Mouse (Mus musculus): ENCODE results near the gene Ano6. TPM values are rescaled to one million over a fixed set of nuclear protein-coding genes. Genes with fewer than 3 reads are reported as not detected.

Gene Ano6
- polyA plus RNA-seq, 1 experiment from 2014 or later, result 30.8 TPM

DNA sequence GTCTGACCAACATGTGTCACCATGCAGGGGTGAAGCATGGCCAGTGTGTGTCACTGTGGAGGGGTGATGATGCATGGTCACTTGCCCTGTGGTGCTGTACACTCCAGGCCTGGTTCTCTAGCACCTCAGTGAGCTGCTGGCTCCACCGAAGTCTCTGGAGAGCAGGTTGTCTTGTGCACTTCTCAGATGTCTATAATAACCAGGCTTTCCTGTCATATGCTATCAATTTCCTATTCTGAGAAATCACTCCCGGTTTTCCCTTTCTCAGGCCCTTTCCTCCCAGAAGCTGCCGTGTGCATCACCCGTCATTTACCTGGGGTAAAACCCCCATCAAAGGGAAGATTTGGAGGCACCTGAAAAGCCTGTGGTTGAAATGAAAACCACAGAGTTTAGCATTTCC, 101.5 kb downstream of the Ano6 start:
- 82% methylated on average over 4 of the region's 4 CpGs for WGBS
- Histone ChIP-seq H3K4me1 (ENCODE audit: control insufficient read depth, insufficient read depth, low read length) (no peaks in the 10 kb centered on the region; the same call in 1 of the 2 replicates), H3K27ac (ENCODE audit: low read depth, low read length) (no peak overlapping the region), H3K9me3 (ENCODE audit: control insufficient read depth, low read length) (no peaks in the 10 kb centered on the region), H3K9ac (ENCODE audit: low read length) (no peak overlapping the region), H3K4me3 (ENCODE audit: low read depth, low read length) (no peak overlapping the region), H3K4me2 (no peak overlapping the region), H3K27me3 (ENCODE audit: control insufficient read depth, insufficient read depth, low read length) (no peaks in the 10 kb centered on the region), H3K36me3 (ENCODE audit: control insufficient read depth, insufficient read depth, low read length) (no peaks in the 10 kb centered on the region)
- no peak for ATAC-seq (ENCODE audit: low FRiP score)
- DNase-seq (ENCODE audit: low spot score, missing footprints), result no peak

DNA sequence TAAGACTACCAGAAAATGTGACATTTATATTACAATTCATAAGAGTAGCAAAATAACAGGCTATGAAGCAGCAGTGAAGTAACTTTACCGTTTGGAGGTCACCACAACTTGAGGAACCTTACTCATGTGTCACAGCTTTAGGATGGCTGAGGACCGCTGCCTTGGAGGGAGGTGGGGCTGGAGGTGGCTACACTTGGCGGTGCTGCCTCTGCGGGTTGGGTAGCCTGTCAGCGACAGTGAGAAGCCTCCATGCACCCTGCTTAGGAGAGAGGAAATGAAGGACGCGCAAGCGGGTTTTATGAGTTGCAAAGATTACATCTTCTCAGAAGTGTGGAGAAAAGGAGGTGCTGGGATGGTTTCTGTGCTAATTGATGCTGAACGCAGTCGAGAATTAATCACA, 102.3 kb downstream of the Ano6 start:
- Histone ChIP-seq H3K9me3 (ENCODE audit: control insufficient read depth, low read length) (no peaks in the 10 kb centered on the region), H3K27ac (ENCODE audit: low read depth, low read length) (no peak overlapping the region), H3K4me3 (ENCODE audit: low read depth, low read length) (no peak overlapping the region), H3K4me1 (ENCODE audit: control insufficient read depth, insufficient read depth, low read length) (no peaks in the 10 kb centered on the region; the same call in 1 of the 2 replicates), H3K9ac (ENCODE audit: low read length) (no peak overlapping the region), H3K4me2 (no peak overlapping the region), H3K36me3 (ENCODE audit: control insufficient read depth, insufficient read depth, low read length) (no peaks in the 10 kb centered on the region), H3K27me3 (ENCODE audit: control insufficient read depth, insufficient read depth, low read length) (no peaks in the 10 kb centered on the region)
- 87% methylated on average over 10 of the region's 10 CpGs for WGBS
- ATAC-seq (ENCODE audit: low FRiP score) (no peak), DNase-seq (ENCODE audit: low spot score, missing footprints) (no peak)

DNA sequence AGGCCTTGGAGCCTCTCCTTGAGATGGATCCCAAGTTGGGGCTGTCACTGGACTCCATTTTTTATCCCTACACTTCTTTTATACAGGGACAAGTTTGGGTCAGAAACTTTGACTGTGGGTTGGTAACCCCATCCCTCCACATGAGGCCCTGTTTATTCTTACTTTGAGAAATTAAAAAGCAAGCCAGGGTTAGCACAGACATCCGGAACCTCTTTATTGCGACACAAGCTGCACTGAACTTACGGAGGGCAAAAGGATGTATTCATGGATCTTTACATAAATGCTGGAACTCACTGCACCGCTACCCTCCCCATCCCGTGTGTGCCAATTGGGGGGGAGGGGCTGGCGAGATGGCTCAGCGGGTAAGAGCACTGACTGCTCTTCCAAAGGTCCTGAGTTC, 105.1 kb downstream of the Ano6 start:
- no peak overlapping the region for H3K4me2 ChIP-seq
- no peaks in the 10 kb centered on the region for H3K27me3 ChIP-seq (ENCODE audit: control insufficient read depth, insufficient read depth, low read length)
- 93% methylated on average over 7 of the region's 7 CpGs for WGBS
- H3K36me3 ChIP-seq (ENCODE audit: control insufficient read depth, insufficient read depth, low read length), result no peaks in the 10 kb centered on the region
- H3K9me3 ChIP-seq (ENCODE audit: control insufficient read depth, low read length), result no peaks in the 10 kb centered on the region
- DNase-seq (ENCODE audit: low spot score, missing footprints) (no peak), ATAC-seq (ENCODE audit: low FRiP score) (no peak)
- H3K9ac ChIP-seq (ENCODE audit: low read length), result no peak overlapping the region
- H3K4me1 ChIP-seq (ENCODE audit: control insufficient read depth, insufficient read depth, low read length), result no peaks in the 10 kb centered on the region
- no peak overlapping the region for H3K4me3 ChIP-seq (ENCODE audit: low read depth, low read length)
- H3K27ac ChIP-seq (ENCODE audit: low read depth, low read length), result no peak overlapping the region

DNA sequence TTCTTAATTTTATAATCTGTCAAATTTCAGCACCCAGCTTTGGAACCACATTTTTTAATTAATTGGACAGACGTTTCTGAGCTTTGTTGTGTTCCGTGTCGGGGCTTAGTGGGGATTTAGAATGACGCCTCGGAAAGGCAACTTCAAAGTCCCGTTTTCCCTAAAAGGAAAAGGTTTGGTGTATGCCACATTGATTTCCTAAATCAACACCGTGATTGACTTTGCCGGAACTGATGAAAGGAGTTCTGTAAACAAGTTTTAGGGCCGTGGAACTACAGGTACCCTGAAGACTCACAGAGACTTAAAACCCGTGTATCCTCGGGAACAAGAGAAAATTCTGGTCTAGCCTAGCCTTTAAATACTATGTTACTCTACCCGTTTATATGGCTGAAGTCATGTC, 107.0 kb downstream of the Ano6 start:
- no peak for ATAC-seq (ENCODE audit: low FRiP score)
- H3K9me3 ChIP-seq (ENCODE audit: control insufficient read depth, low read length), result no peaks in the 10 kb centered on the region
- H3K36me3 ChIP-seq (ENCODE audit: control insufficient read depth, insufficient read depth, low read length), result no peaks in the 10 kb centered on the region
- no peak overlapping the region for H3K9ac ChIP-seq (ENCODE audit: low read length)
- H3K27ac ChIP-seq (ENCODE audit: low read depth, low read length), result no peak overlapping the region
- WGBS, result 85% methylated on average over 12 of the region's 12 CpGs
- H3K4me1 ChIP-seq (ENCODE audit: control insufficient read depth, insufficient read depth, low read length), result no peaks in the 10 kb centered on the region
- no peak overlapping the region for H3K4me2 ChIP-seq
- DNase-seq (ENCODE audit: low spot score, missing footprints), result no peak
- H3K4me3 ChIP-seq (ENCODE audit: low read depth, low read length), result no peak overlapping the region
- H3K27me3 ChIP-seq (ENCODE audit: control insufficient read depth, insufficient read depth, low read length), result no peaks in the 10 kb centered on the region

DNA sequence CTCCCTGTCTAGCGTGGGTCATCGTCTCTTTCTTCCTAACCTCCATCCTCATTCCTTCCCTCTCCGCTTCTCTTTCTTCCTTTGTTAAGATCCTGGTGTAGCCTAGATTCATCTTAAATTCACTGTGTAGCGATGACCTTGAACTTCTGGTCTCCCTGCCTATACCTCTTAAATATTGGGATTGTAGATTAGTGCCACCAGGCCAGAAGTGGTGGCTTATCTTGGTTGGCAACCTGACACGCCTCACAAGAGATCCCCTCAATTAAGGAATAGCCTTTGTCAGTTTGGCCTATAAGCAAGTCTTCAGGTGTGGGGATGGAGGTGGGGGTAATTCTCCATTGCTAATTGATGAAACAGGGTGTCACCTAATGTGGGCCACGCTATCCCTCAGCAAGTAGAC, 107.8 kb downstream of the Ano6 start:
- ATAC-seq (ENCODE audit: low FRiP score) (no peak), DNase-seq (ENCODE audit: low spot score, missing footprints) (no peak)
- H3K27me3 ChIP-seq (ENCODE audit: control insufficient read depth, insufficient read depth, low read length), result no peaks in the 10 kb centered on the region
- no peak overlapping the region for H3K27ac ChIP-seq (ENCODE audit: low read depth, low read length)
- no peak overlapping the region for H3K4me3 ChIP-seq (ENCODE audit: low read depth, low read length)
- no peak overlapping the region for H3K4me2 ChIP-seq
- no peaks in the 10 kb centered on the region for H3K4me1 ChIP-seq (ENCODE audit: control insufficient read depth, insufficient read depth, low read length)
- WGBS, result 97% methylated on average over 6 of the region's 6 CpGs
- no peaks in the 10 kb centered on the region for H3K36me3 ChIP-seq (ENCODE audit: control insufficient read depth, insufficient read depth, low read length)
- no peak overlapping the region for H3K9ac ChIP-seq (ENCODE audit: low read length)
- H3K9me3 ChIP-seq (ENCODE audit: control insufficient read depth, low read length), result no peaks in the 10 kb centered on the region

DNA sequence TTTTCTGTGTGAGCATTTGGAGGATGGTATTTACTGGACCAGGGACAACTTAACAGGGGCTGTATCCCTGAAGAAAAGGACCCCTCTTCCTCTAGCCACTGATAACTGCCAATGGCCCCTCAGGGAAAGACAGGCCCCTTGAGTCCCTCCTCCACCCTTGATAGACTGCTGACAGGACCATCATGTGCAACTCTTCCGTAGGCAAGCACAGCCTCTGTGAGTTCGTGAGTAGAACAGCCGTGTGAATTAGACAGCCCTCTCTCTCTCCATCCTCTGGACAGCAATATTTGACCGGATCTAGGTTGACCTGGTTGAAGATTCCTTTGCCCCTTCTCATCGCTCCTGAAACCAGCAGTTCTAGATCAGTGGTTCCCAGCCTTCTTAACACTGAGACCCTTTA, 111.8 kb downstream of the Ano6 start:
- ATAC-seq (ENCODE audit: low FRiP score), result no peak

DNA sequence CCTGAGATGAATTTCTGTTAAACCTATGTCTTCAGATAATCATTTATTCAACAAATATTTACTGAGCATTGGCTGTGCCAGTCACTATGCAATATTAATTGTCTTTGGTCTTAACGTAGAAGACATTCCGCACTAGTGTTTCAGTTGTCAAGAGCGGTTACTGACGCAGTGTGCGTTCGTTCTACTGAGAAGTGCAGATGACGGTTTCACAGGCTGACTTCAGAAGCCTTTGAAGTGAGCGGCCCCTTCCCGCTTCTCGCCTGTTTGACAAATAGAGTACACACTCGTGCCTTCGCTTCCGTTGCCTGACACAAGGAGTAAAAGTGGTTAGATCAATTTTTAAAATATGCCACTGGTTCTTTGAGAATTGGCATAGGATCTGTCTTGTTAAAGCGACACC, 113.6 kb downstream of the Ano6 start:
- DNase-seq (ENCODE audit: low spot score, missing footprints) (no peak), ATAC-seq (ENCODE audit: low FRiP score) (no peak)
- Histone ChIP-seq H3K9ac (ENCODE audit: low read length) (no peak overlapping the region), H3K4me2 (no peak overlapping the region), H3K27ac (ENCODE audit: low read depth, low read length) (no peak overlapping the region), H3K27me3 (ENCODE audit: control insufficient read depth, insufficient read depth, low read length) (no peaks in the 10 kb centered on the region), H3K4me3 (ENCODE audit: low read depth, low read length) (no peak overlapping the region), H3K36me3 (ENCODE audit: control insufficient read depth, insufficient read depth, low read length) (no peaks in the 10 kb centered on the region), H3K4me1 (ENCODE audit: control insufficient read depth, insufficient read depth, low read length) (no peaks in the 10 kb centered on the region), H3K9me3 (ENCODE audit: control insufficient read depth, low read length) (no peaks in the 10 kb centered on the region)
- 80% methylated on average over 14 of the region's 14 CpGs for WGBS

More for the DNA sequence above, 111.8 kb downstream of the Ano6 start:
- H3K4me3 ChIP-seq (ENCODE audit: low read depth, low read length), result no peak overlapping the region
- 91% methylated on average over 5 of the region's 5 CpGs for WGBS
- no peaks in the 10 kb centered on the region for H3K27me3 ChIP-seq (ENCODE audit: control insufficient read depth, insufficient read depth, low read length)
- H3K9ac ChIP-seq (ENCODE audit: low read length), result no peak overlapping the region
- H3K36me3 ChIP-seq (ENCODE audit: control insufficient read depth, insufficient read depth, low read length), result no peaks in the 10 kb centered on the region
- no peaks in the 10 kb centered on the region for H3K4me1 ChIP-seq (ENCODE audit: control insufficient read depth, insufficient read depth, low read length)
- no peak overlapping the region for H3K4me2 ChIP-seq
- no peak overlapping the region for H3K27ac ChIP-seq (ENCODE audit: low read depth, low read length)
- DNase-seq (ENCODE audit: low spot score, missing footprints), result no peak
- no peaks in the 10 kb centered on the region for H3K9me3 ChIP-seq (ENCODE audit: control insufficient read depth, low read length)

DNA sequence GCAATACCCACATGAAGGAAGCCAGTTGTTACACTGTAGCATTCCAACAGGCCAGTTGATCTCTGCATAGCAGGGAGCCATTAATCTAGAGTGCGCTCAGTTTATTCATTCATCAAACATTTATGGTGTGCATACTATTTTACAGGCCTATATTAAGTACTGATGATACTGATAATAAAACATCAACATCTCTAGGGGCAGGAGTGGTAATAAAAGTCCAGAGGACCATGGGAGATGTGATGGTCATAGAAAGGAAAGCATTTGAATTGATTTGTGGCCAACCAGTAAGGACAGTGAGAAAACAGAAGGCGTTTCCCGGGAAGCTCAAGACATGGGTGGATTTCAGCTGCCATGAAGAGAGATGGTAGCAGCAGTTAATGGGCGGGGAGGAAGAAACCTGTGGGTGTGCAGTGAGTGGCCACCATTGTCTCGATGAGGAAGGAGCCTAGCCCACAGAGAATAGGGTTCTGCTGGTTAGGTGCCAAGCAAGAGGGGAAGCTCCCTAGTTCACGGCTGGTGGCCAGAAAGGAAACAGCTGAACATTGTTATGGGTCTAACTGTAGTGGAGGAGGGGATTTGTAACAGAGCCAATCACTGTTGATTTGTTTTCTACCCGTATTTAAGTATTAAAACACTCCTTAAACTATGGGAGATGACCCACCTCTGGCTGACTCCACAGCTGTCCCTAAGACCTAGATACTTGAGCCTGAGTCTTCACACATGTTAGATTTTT, 115.5 kb downstream of the Ano6 start:
- no peaks in the 10 kb centered on the region for H3K4me1 ChIP-seq (ENCODE audit: control insufficient read depth, insufficient read depth, low read length)
- ATAC-seq (ENCODE audit: low FRiP score) (no peak), DNase-seq (ENCODE audit: low spot score, missing footprints) (no peak)
- no peak overlapping the region for H3K4me3 ChIP-seq (ENCODE audit: low read depth, low read length)
- WGBS, result 91% methylated on average over 7 of the region's 7 CpGs
- no peaks in the 10 kb centered on the region for H3K36me3 ChIP-seq (ENCODE audit: control insufficient read depth, insufficient read depth, low read length)
- H3K27ac ChIP-seq (ENCODE audit: low read depth, low read length), result no peak overlapping the region
- H3K9me3 ChIP-seq (ENCODE audit: control insufficient read depth, low read length), result no peaks in the 10 kb centered on the region
- H3K27me3 ChIP-seq (ENCODE audit: control insufficient read depth, insufficient read depth, low read length), result no peaks in the 10 kb centered on the region
- H3K4me2 ChIP-seq, result no peak overlapping the region
- H3K9ac ChIP-seq (ENCODE audit: low read length), result no peak overlapping the region

DNA sequence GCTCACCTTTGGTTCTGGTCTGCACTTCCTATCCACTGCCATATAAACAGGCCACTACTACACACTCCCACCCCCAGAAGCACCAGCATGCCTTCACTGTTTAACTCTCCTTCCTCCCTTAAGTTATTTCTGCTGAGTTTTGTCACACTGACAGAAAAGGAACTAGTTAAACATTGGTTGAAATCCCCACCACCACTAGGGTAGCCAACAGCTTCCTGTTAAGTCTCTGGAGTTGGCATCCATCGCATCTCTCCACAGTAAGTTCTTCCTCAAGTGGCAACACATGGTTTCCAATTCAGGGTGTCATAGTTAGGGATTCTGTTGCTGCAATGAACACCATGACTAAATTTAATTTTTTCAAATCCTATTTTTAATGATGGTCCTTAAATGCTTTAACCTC, 116.2 kb downstream of the Ano6 start:
- no peak for DNase-seq (ENCODE audit: low spot score, missing footprints)
- no peak for ATAC-seq (ENCODE audit: low FRiP score)
- no peaks in the 10 kb centered on the region for H3K4me1 ChIP-seq (ENCODE audit: control insufficient read depth, insufficient read depth, low read length)
- H3K27ac ChIP-seq (ENCODE audit: low read depth, low read length), result no peak overlapping the region
- H3K27me3 ChIP-seq (ENCODE audit: control insufficient read depth, insufficient read depth, low read length), result no peaks in the 10 kb centered on the region
- H3K9me3 ChIP-seq (ENCODE audit: control insufficient read depth, low read length), result no peaks in the 10 kb centered on the region
- H3K9ac ChIP-seq (ENCODE audit: low read length), result no peak overlapping the region
- 97% methylated on average over 1 of the region's 1 CpGs for WGBS
- H3K4me3 ChIP-seq (ENCODE audit: low read depth, low read length), result no peak overlapping the region
- no peak overlapping the region for H3K4me2 ChIP-seq
- no peaks in the 10 kb centered on the region for H3K36me3 ChIP-seq (ENCODE audit: control insufficient read depth, insufficient read depth, low read length)
